Mouse (Mus musculus): ENCODE results near the gene Gpc6.

GRCm38 (mm10) chr14:117956051-117956450, 1030.9 kb downstream of the Gpc6 start:
- no peak for TF ChIP-seq CTCF (IDR thresholded peaks at IDR 0.05; ENCODE audit: insufficient read depth, low read depth, low read length)
- no peak for TF ChIP-seq POLR2A (IDR thresholded peaks at IDR 0.05; ENCODE audit: insufficient read depth, low read depth, low read length)

All from olfactory bulb, adult 2 months (tissue).